Mouse (Mus musculus) adrenal gland, postnatal 36 days (tissue): Measurements from ENCODE around the gene Plod1. TPM values are rescaled to one million over a fixed set of nuclear protein-coding genes. Genes with fewer than 3 reads are reported as not detected.

ENCODE experiments used
- DNase-seq, 2 experiments: peaks; one replicate each; pipeline ENCODE4 v3.0.0; 2021; ENCODE audit warnings: mixed read lengths in 1 of 2
- long read RNA-seq, 2 experiments: library from polyadenylated mRNA; stranded (forward); transcript quantifications; one replicate each; pipeline ENCODE4 v2.0.0; 2021; ENCODE audit warnings: borderline sequencing depth in 2 of 2
- total RNA-seq, 2 experiments: library from RNA; stranded (reverse); gene quantifications; 2 replicates each; pipeline ENCODE4 v1.2.3; 2021

Gene Plod1
- total RNA-seq, result 10 to 100 TPM; 35.1 to 47.1 TPM
- long read RNA-seq, experiment 1, transcript Plod1-201 (19 exons, 3,243 nt), result major isoform, 12 of 26 reads
- long read RNA-seq, experiment 1, partial matches to known transcripts, result 7 of 26 reads
- long read RNA-seq, experiment 1, other reads (novel, unspliced or antisense), result 6 of 26 reads
- long read RNA-seq, experiment 2, transcript Plod1-201 (19 exons, 3,243 nt), result major isoform, 11 of 18 reads
- long read RNA-seq, experiment 2, partial matches to known transcripts, result 2 of 18 reads
- long read RNA-seq, experiment 2, other reads (novel, unspliced or antisense), result 5 of 18 reads

- peak; percentile 92 to 95 for DNase-seq
Measured at GRCm38 (mm10) chr4:147936331-147936954, at the start of gene Plod1. Plod1 (minus strand) TSS chr4:147936767.

DNA sequence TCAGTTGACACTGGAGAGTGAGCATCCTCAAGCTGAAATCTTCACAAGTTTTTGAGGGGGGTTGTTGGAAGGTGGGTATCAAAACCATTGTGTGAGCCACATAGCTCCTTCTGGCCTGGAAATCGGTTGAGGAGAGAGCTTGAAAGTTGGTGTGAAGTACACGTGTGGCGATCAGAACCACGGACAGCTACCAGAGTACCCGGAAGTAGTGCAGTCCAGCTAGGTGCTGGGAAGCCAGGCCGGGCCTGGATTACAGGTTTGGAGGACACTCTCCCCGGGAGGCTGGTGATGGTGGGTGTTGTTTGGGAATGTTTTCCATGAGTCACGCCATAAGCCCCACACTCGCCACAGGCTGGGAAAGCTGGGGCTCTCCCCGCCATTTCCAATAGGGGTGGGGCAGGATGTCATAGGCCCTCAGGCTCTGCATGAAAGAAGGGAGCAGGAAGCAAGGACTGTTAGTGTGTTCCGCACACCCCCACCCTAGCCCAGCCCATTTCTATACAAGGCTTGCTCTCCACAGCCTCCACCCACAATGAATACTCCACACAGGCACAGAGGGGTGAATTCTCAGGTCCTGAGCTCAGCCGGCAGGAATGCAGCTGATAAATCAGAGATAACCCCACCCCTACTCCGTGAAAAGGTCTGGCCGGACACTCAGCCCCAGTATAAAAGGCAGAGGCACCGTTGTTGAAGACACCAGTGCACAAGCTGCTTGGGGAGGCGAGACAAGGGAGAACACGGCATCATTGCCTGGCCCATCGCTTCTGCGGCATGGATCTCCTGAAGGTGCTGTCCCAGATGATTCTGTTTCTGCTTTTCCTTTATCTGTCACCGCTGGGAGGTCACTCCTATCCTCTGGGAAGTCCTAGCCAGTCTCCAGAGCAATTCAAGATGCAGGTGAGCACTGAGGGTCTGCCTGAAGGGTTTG is 48.9 kb upstream of the Plod1 start, which contains the start of gene Nppb:
Gene Nppb, plus strand, starts transcription at position 584 of the 928 bp plus-strand sequence.
- peak; percentile 61 to 65 for DNase-seq

GRCm38 (mm10) chr4:147979441-147979860 is 42.9 kb upstream of the Plod1 start:
- DNase-seq, result peak in 1 of 2 experiments; percentile 60

- DNase-seq, result peak in 1 of 2 experiments; percentile 30
Measured at GRCm38 (mm10) chr4:147978391-147978790, 41.8 kb upstream of the Plod1 start.

DNA sequence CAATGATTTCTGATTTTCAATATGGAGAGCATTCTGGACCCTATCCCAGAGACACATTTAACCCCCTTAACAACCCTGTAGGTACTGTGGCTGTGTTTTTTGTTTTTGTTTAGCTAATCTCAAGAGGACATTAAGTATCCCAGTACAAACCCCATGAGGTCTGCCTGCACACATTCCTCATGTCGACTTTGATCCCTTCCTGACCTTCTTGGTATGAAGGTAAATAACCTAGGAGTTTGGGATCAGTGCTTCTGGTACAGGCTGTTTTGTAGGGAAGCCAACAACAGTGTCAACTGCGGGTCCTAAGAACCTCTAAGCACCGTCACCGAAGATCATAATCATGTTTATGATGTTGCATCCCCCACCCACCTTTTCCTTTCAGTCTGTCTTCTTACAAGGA is 41.2 kb upstream of the Plod1 start:
- DNase-seq, result no peak

DNA sequence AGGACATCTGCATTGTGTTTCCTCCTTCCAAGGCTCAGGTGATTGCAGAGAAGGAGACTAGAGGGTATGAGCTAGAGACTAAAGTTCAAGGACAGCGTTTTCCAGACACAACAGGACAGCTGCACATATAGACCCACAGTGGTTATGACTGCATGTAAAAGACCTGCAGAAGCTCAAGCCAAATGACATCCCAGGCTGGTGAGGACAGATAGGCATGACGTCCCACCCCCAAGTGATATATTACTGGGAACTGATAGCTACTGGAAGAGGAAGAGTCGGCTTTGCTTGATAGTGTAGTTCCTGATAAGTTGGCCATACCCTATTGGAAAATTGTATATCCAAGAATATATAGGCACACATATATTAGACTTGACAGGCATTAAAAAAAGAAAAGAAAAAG is 39.7 kb upstream of the Plod1 start:
- DNase-seq, result no peak

- no peak for DNase-seq
Measured at GRCm38 (mm10) chr4:147969337-147969736, 32.8 kb upstream of the Plod1 start.

- DNase-seq, result no peak
Measured at GRCm38 (mm10) chr4:147968816-147969215, 32.2 kb upstream of the Plod1 start.

GRCm38 (mm10) chr4:147965712-147966111 is 29.1 kb upstream of the Plod1 start:
- no peak for DNase-seq

- no peak for DNase-seq
Measured at GRCm38 (mm10) chr4:147963623-147964022, 27.1 kb upstream of the Plod1 start.

DNA sequence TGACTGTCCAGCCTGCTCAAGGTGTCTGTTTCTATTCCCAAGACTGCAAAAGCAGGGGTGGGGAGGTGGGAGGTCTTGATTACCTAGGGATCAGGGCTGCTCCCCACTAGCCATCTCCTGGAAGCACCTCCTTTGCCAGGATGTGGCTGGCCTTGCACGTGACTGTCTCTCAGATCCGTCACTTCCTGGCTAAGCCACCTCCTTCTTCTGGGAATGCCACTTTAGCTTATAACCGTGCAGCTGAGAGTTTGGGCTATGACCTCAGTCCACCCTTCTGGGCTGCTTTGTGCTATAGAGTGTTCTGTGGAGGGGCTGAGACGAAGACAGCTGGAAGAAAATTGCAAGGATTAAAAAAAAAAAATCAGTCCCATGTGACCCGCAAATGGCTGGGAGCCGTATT is 26.2 kb upstream of the Plod1 start:
- no peak for DNase-seq

GRCm38 (mm10) chr4:147959881-147960831 is 23.6 kb upstream of the Plod1 start:
- DNase-seq, result peak; percentile 80 to 81

- peak; percentile 37 to 51 for DNase-seq
Measured at GRCm38 (mm10) chr4:147957141-147957540, 20.6 kb upstream of the Plod1 start.

DNA sequence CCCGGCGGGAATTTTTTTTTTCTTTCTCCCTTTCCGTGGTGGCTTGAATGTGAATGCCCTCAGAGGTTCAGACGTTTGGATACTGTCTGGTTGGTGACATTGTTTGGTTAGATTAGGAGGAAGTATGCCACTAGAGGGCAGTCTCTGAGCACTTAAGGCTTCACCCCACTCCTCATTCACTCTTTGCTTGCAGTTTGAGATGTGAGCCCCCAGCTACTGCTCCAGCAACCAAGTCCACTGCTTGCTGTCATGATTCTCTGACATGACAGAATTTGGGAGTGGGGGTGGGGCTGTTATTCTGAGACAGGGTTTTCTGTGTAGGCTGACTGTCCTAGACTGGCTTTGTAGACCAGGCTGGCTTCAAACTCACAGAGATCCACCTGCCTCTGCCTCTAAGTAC is 17.0 kb upstream of the Plod1 start:
- DNase-seq, result peak in 1 of 2 experiments; percentile 28

DNA sequence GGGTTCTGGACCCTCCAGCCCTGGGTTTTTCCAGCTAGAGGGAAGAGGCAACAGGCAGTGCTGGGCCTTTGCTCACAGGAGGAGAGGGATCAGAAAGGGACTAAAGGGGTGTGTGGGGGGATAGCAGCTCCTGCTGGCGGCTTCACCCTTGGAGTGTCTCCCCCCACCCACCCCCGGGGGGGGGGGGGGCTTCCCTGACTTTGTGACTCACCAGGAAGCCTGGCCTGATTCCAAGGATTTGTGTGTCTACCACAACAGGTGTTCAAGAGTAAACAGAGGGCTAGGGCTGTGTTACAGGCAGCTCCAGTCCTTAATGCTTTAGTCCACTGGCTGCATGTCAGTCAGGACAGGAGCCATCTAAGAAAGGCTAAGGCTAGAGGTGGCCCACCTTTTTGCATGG is 10.9 kb upstream of the Plod1 start:
- DNase-seq, result no peak

- no peak for DNase-seq
Measured at GRCm38 (mm10) chr4:147943005-147943404, 6.4 kb upstream of the Plod1 start.

GRCm38 (mm10) chr4:147941045-147942020 is 4.8 kb upstream of the Plod1 start:
- DNase-seq, result peak in 1 of 2 experiments; percentile 46

GRCm38 (mm10) chr4:147940576-147941044 is 4.0 kb upstream of the Plod1 start, which contains the start of gene 2510039O18Rik:
2510039O18Rik (plus strand) TSS chr4:147940895.
- peak; percentile 87 for DNase-seq

GRCm38 (mm10) chr4:147940111-147940510 is 3.5 kb upstream of the Plod1 start:
- DNase-seq, result no peak
